7 mouse cellular contexts compared by ENCODE assay signal in the genomic region with DNA sequence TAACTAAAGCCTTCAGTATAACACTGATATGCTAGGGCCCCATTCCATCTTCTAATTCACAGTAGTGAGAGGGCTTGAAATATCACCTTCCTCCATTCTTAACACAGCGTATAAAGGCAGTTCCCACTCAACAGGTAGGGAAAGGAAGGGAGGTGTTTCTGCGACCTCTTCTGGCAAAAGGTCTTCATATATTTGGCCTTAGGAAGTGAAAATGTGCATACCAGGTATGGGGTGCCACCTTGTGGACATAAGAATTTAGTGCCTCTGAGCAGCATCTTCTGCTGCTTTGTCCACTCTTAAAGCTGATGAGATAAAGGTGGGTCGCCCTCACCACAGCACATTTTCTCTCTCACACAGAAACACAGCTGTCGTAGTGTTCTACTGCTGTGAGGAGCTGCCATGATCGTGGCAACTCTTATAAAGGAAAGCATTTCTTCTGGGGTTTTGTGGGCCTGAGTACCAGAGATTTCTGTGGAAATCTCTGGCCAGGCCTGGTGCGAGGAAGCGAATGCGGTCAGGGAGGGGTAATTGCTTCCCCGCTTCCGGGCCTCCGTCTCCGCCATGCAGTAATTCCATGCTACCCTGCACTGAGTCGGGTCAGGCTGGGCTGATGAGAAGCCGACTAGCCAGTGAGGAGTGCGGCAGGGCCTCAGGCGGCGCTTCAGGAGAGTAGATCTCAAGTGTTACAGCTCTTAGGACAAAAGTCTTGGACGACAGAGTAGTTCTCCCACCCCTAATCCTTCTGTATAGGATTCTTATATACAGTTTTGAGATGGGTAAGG.
A peak's percentile ranks its signal among the peaks of the same experiment; 100 is the strongest.
DNase-seq lines count a peak whose midpoint lies in the region; ATAC-seq and TF ChIP-seq lines count a peak whose summit lies in the region.

No protein-coding gene starts in this region.

- no peak overlapping the region for H3K4me3 ChIP-seq in hindbrain, postnatal 0 days (ENCODE audit: low read length)

- no peaks in the 10 kb centered on the region for H3K27me3 ChIP-seq in hindbrain, postnatal 0 days (ENCODE audit: insufficient read depth, low read length)

- H3K27ac ChIP-seq in hindbrain, postnatal 0 days: no peak overlapping the region

- no peak overlapping the region for H3K9ac ChIP-seq in hindbrain, postnatal 0 days (replicated peaks; ENCODE audit: low read length)

- no peaks in the 10 kb centered on the region for H3K9me3 ChIP-seq in hindbrain, postnatal 0 days (ENCODE audit: low read length)

- 46% methylated on average over 18 of the region's 18 CpGs for WGBS in hindbrain, postnatal 0 days

- peak; percentile 64 for DNase-seq in WW6 (ENCODE audit: low read depth, low spot score)
- peak; percentile 82 for DNase-seq in cerebellum, adult 9-11 months
- peak; percentile 60 to 66 for DNase-seq in frontal cortex, postnatal 14 days (ENCODE audit: low spot score in 2 of 2)
- peak; percentile 93 for DNase-seq in hindbrain, postnatal 0 days (ENCODE audit: low spot score)
- peak; percentile 75 for DNase-seq in left cerebral cortex, adult 11 months (ENCODE audit: low spot score)
- DNase-seq in right cerebral cortex, postnatal 25 days: peak; percentile 62

- H3K4me1 ChIP-seq in hindbrain, postnatal 0 days (ENCODE audit: insufficient read depth, low read length): no peaks in the 10 kb centered on the region

- H3K4me2 ChIP-seq in hindbrain, postnatal 0 days (ENCODE audit: low read depth, low read length): no peak overlapping the region

- ATAC-seq in hindbrain, postnatal 0 days: peak; percentile 82
- peak; percentile 99 for ATAC-seq in megakaryocyte progenitor cell, adult 5-6 weeks (replicated peaks; ENCODE audit: poor library complexity)

- TF ChIP-seq CTCF in hindbrain, postnatal 0 days (IDR thresholded peaks at IDR 0.05; ENCODE audit: low read depth): peak; percentile 99

- H3K36me3 ChIP-seq in hindbrain, postnatal 0 days (ENCODE audit: insufficient read depth, low read length): no peaks in the 10 kb centered on the region
